Mouse (Mus musculus): ENCODE data around the gene St5.

DNA sequence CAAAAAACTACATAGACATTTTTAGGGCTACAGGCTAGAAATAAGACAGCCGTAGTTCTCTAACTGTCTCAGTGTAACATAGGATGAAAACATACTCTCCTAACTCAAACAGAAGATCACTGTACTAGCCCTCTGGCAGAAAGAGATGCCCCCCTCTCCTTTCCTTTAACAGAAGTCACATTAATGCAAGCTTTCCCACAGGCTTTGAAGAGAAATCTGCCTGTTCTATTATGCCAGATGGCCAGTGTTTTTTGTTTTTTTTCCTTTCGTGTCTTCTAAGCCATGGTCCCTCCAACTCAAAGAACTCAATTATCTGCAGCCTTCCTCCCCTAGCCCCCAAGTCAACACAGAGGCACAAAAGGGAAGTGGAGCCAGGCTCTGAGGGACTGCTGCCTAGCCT lies 90.9 kb downstream of the St5 start:
- TF ChIP-seq CTCF (IDR thresholded peaks at IDR 0.05; ENCODE audit: control insufficient read depth, insufficient read depth, insufficient replicate concordance, low read depth, low read length) (no peak), POLR2A (IDR thresholded peaks at IDR 0.05; ENCODE audit: control insufficient read depth, low read depth, low read length) (no peak)
